Mouse (Mus musculus) limb, embryonic 11.5 days (tissue): Measurements from ENCODE around the gene Phf1. TPM values are rescaled to one million over a fixed set of nuclear protein-coding genes. Genes with fewer than 3 reads are reported as not detected.
A peak's percentile ranks its signal among the peaks of the same experiment; 100 is the strongest.

Experiments
- ATAC-seq: fragments of 200-750 bp; cut with Nextera tagmentation; 2 replicates; pipeline ENCODE4 v1.8.0; 2017; ENCODE audit warnings: low read depth; ENCODE audit not compliant: insufficient number of reproducible peaks, low FRiP score, low TSS enrichment
- DNase-seq: peaks from one replicate; pipeline ENCODE4 v3.0.0-alpha.2; 2015; ENCODE audit warnings: low spot score
- H3K27ac ChIP-seq: fragments of 300-500 bp; sonication (generic); replicated peaks from 2 replicates; pipeline ENCODE4 v1.5.1; 2014; ENCODE audit warnings: low read depth, mild to moderate bottlenecking, low read length
- H3K27me3 ChIP-seq: fragments of 300-500 bp; sonication (generic); 2 replicates; pipeline ENCODE4 v1.6.1; 2014; ENCODE audit warnings: mild to moderate bottlenecking, low read length, mixed read lengths; ENCODE audit not compliant: control insufficient read depth, insufficient read depth
- H3K36me3 ChIP-seq: fragments of 300-500 bp; sonication (generic); 2 replicates; pipeline ENCODE4 v1.6.1; 2014; ENCODE audit warnings: mild to moderate bottlenecking, low read length, moderate library complexity, mixed read lengths; ENCODE audit not compliant: control insufficient read depth, insufficient read depth
- H3K4me1 ChIP-seq: fragments of 300-500 bp; sonication (generic); 2 replicates; pipeline ENCODE4 v1.6.1; 2014; ENCODE audit warnings: low read length, mixed read lengths; ENCODE audit not compliant: control insufficient read depth, insufficient read depth
- H3K4me2 ChIP-seq: fragments of 300-500 bp; sonication (generic); 2 replicates; pipeline ENCODE4 v1.6.1; 2014; ENCODE audit warnings: low read depth, mild to moderate bottlenecking, moderate library complexity; ENCODE audit not compliant: severe bottlenecking
- H3K4me3 ChIP-seq: fragments of 300-500 bp; sonication (generic); 2 replicates; pipeline ENCODE4 v1.5.1; 2014; ENCODE audit warnings: low read depth, low read length
- H3K9ac ChIP-seq: fragments of 300-500 bp; sonication (generic); 2 replicates; pipeline ENCODE4 v1.6.1; 2014; ENCODE audit warnings: mild to moderate bottlenecking, low read length
- H3K9me3 ChIP-seq: fragments of 300-500 bp; sonication (generic); 2 replicates; pipeline ENCODE4 v1.6.1; 2016; ENCODE audit warnings: low read length; ENCODE audit not compliant: control insufficient read depth
- WGBS: fragments of 180-500 bp; shearing (Covaris S2); extraction: QIAGEN DNeasy Blood & Tissue Kit; methylation state at CpG from one replicate; pipeline ENCODE4 v1.1.7; 2014; 5-methylcytosine and 5-hydroxymethylcytosine counted together
- polyA plus RNA-seq: library from polyadenylated mRNA; unstranded; fragments of >200 nt; fragmentation: Nextera tagmentation; extraction: Ambion mirVana; gene quantifications from 2 replicates; pipeline ENCODE4 v1.2.1, GENCODE M21; 2014

The Phf1 gene
- polyA plus RNA-seq, 1 experiment from 2014 or later, result 4.7 TPM

DNA sequence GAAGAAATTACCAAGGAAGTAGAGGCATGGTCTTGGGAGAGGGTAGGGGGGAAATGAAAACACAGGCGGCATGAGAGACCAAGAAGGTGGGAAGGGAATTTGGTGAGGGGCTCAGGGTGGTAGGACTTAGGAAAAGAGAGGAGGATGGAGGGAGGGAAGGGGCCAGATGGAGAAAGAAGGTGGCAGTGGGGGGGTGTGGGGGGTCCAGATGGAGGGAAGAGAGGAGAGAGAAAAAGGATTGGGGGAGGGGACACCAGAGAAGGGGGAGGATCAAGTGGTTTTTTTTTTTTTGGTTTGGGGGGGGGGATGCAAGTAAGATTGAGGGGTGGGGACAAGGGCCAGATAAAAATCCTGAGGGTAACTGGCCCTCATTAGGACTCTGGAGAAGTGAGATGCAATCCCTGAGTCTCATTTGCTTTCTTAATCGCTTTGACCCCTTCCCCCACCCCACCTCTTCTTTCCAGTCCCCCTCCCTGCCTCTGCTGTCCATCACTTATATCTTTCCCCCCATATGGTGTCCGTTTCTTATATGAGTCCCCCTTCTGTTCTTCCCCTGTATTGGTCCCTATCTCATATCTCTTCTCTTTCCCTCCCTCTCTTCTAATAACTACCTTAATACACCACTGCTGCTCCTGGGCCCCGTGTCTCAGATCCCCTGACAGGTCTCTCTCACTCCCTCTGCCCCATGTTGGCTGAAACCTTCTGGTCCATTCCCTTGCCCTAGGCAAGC, 9.2 kb downstream of the Phf1 start:
- 12% methylated on average over 4 of the region's 4 CpGs for WGBS
- Histone ChIP-seq H3K4me3 (peak overlapping the region; percentile 47), H3K9me3 (no peaks in the 10 kb centered on the region), H3K4me2 (peak overlapping the region; percentile 64), H3K27ac (no peak overlapping the region; the same call in 1 of the 2 replicates), H3K27me3 (no peaks in the 10 kb centered on the region), H3K36me3 (no peaks in the 10 kb centered on the region), H3K9ac (peak overlapping the region; percentile 43), H3K4me1 (peaks cover 28% of the 10 kb centered on the region)
- no peak for DNase-seq
- no peak for ATAC-seq

DNA sequence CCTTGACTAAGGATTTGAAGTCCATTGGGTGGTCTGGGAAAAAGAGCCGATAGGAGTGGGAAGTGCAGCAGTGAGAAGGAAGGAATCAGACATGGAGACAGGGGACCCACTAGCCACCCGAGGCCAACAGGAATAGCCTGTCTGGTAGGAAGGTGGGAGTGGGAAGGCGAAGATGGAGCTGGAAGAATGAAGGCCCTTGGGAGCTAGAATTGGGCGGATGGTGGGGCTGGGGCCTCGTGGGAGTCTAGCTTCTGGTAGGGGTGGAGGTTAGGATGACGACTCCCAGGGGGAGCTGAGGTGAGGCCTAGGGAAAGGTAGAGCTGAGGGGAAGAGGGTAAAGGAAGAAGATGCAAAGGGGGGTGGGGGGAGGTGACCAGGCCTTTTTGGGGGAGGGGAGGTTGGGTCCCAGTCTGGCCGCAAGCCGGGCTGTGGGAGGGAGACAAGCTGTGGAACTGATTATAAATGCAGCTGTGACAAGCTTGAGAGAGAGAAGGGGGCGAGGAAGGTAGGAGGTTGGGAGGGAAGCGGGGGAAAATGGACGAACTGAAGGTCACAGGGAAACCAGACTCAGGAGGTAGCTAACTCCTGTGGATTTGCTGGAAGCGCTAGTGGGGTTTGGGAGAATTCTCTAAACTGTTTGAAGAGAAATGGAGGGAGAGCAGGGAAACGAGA, 13.1 kb downstream of the Phf1 start:
- no peaks in the 10 kb centered on the region for H3K36me3 ChIP-seq
- WGBS, result 26% methylated on average over 13 of the region's 13 CpGs
- no peak for ATAC-seq

DNA sequence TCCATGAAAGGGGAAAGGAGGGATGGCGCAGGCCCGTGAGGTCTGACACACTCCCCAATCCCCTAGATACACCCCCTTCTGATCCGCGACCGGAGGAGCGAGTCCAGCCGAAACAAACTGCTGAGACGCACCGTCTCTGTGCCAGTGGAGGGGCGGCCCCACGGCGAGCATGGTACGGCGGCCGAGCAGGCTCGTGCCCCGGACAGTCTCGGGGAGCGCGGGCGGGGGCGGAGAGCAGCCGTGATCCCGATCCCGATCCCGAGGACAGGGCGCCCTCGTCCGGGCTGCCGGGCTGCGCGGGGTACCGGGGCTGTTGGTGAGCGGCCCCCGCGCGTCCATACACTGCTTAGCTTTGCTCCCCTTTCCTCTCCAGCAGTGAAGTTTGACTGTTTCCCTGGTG, 13.7 kb downstream of the Phf1 start:
- Histone ChIP-seq H3K4me3 (peak overlapping the region; percentile 43), H3K27me3 (no peaks in the 10 kb centered on the region), H3K27ac (peak overlapping the region; percentile 22; the same call in 1 of the 2 replicates), H3K4me2 (peak overlapping the region; percentile 80), H3K9me3 (no peaks in the 10 kb centered on the region), H3K36me3 (no peaks in the 10 kb centered on the region), H3K9ac (peak overlapping the region; percentile 57), H3K4me1 (peaks cover 38% of the 10 kb centered on the region)
- WGBS, result under 1% methylated on average over 36 of the region's 37 CpGs
- DNase-seq (peak; percentile 74), ATAC-seq (peak; percentile 18; the same call in 1 of the 2 replicates)

More for the DNA sequence above, 13.1 kb downstream of the Phf1 start:
- peaks cover 36% of the 10 kb centered on the region for H3K4me1 ChIP-seq
- no peaks in the 10 kb centered on the region for H3K9me3 ChIP-seq
- H3K9ac ChIP-seq, result peak overlapping the region; percentile 57
- peak overlapping the region; percentile 80 for H3K4me2 ChIP-seq
- DNase-seq, result peak; percentile 34
- H3K27ac ChIP-seq, result peak overlapping the region; percentile 22; the same call in 1 of the 2 replicates
- H3K27me3 ChIP-seq, result no peaks in the 10 kb centered on the region
- peak overlapping the region; percentile 43 for H3K4me3 ChIP-seq

DNA sequence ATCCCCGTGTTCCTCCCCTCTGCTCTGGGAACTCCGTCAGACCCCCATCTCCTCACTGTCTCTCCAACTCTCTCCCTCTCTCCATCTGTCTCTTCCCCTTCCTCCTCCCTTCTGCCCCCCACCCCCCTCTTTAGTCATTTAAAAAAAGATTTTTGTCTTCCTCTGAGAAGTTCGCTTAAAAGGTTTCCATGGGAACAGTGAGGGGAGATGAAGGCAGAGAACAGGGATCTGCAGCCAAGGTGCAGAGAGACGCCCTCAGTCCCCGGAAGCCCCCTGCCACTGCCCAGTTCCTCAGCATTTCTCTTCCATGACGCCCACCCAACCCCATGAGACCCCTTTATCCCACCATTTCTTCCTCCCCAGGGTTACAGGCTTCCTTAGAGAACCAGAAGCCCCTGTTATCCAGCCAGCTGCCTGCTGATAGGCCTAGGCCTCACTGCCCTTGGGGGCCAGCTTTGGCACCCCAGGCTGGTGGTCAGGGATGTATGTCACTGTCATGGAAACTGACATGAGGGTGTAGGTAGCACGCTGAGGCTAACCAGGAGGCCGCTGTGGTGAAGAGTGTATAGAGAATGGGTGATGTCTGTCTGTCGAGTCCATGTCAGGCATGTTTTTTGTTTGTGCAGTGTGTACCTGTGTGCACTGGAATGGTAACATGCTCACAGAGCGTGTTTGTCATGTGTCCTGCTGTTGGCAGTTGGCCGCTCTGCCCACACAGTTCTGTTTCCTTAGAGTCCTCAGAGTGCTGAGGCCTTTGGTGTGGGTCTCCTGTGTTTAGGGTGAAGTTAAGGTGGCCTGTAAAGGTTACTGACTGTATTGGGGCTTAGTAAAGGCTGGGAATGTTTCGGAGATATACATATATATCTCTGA, 14.6 kb downstream of the Phf1 start:
- H3K27me3 ChIP-seq, result no peaks in the 10 kb centered on the region
- DNase-seq (no peak), ATAC-seq (no peak)
- 0 out of 2 replicates have a peak overlapping the region, but pooled peaks have one; percentile 43 for H3K4me3 ChIP-seq
- no peaks in the 10 kb centered on the region for H3K36me3 ChIP-seq
- no peaks in the 10 kb centered on the region for H3K9me3 ChIP-seq
- peak overlapping the region; percentile 80; the same call in 1 of the 2 replicates for H3K4me2 ChIP-seq
- 42% methylated on average over 12 of the region's 12 CpGs for WGBS
- H3K27ac ChIP-seq, result no peak overlapping the region; the same call in 1 of the 2 replicates
- peaks cover 44% of the 10 kb centered on the region for H3K4me1 ChIP-seq
- no peak overlapping the region for H3K9ac ChIP-seq

DNA sequence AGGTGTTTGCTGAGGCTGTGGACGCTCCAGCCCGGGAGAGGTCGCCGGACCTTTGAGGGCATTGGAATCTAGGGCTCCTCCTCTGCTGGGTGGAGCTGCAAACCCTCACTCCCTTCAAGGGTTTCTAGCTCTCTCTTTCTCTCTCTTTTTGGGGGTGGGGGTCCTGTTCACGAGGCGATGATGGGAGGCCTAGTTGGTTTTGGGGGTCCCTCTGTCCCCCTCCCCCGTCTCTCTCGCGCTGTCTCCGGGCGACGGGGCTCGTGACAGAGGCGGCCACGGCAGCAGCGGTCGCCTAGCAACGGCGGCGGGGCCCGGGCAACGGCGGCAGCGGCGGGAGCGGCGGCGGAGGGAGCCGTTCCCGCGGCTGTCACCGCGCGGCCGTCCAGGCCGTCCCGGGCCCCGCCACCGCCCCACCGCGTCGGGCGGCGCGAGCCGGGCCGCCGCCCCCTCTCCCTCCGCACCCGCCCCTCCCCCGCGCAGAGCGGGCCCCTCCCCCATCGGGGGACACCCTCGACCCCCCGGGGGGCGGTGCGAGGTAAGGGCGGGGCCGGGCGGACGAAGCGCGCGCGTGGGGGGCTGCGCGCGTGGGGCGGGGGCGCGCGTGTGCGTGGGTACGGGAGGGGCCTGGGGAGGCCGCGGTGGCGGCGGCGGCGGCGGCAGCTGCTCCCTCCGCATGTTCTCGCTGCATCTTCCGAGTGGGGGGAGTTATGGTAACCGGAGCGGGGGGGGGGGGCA, 15.6 kb downstream of the Phf1 start:
- H3K27me3 ChIP-seq, result no peaks in the 10 kb centered on the region
- peak; percentile 63 for DNase-seq
- H3K9ac ChIP-seq, result peak overlapping the region; percentile 82
- no peaks in the 10 kb centered on the region for H3K9me3 ChIP-seq
- no peak for ATAC-seq
- 0% methylated on average over 31 of the region's 87 CpGs for WGBS
- H3K36me3 ChIP-seq, result no peaks in the 10 kb centered on the region
- H3K4me2 ChIP-seq, result peak overlapping the region; percentile 98
- H3K27ac ChIP-seq, result peak overlapping the region; percentile 77
- H3K4me1 ChIP-seq, result peaks cover 54% of the 10 kb centered on the region
- H3K4me3 ChIP-seq, result peak overlapping the region; percentile 59

DNA sequence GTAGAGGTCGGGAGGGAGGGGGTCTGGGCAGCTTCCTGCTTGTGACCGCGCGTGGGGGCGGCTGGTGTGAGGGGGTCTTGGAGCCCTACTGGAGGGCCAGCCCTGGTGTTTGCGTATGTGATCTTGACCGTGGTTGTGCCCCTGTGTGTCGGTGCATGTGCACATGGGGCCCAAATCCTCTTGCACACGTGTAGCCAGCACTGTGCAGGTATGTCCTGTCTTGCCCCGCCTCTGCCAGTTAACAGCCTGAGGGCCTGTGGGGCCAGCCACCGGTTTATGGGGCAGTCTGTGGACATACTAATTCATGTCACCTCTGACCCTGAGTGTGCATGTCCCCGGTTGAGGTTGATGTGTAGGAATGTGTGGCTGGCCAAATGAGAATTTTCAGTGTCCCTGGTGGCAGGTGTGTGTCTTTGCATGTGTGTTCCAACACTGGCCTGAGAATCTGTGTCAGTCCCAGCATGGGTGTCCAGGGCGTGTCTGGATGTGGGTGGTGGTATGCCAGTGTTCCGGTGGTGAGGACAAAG, 16.3 kb downstream of the Phf1 start:
- peak overlapping the region; percentile 98 for H3K4me2 ChIP-seq
- peak overlapping the region; percentile 77 for H3K27ac ChIP-seq
- no peak for ATAC-seq

DNA sequence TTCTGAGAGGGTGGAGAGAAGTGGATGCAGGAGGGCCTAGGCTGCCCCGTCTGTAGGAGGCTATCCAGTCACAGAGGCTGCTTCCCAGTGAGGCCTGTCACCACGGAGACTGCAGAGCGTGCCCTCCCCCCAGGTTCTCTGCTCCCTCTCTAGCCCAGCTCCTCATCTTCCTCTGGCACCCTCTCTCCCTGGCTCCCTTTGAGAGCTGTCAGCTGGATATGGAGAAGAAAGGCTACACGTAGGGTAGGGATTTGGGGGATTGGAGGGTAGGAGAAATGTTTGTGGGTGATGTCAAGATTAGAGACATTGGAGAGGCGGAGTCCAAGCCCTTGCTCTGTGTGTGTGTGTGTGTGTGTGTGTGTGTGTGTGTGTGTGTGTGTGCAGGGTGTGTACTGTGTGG, 17.0 kb downstream of the Phf1 start:
- H3K9me3 ChIP-seq, result no peaks in the 10 kb centered on the region
- H3K4me1 ChIP-seq, result peaks cover 59% of the 10 kb centered on the region
- no peaks in the 10 kb centered on the region; the same call in 1 of the 2 replicates for H3K36me3 ChIP-seq
- WGBS, result 40% methylated on average over 5 of the region's 5 CpGs
- no peak overlapping the region for H3K27ac ChIP-seq
- H3K27me3 ChIP-seq, result no peaks in the 10 kb centered on the region
- DNase-seq (no peak), ATAC-seq (no peak)
- H3K4me2 ChIP-seq, result peak overlapping the region; percentile 98; the same call in 1 of the 2 replicates
- no peak overlapping the region for H3K9ac ChIP-seq
- no peak overlapping the region for H3K4me3 ChIP-seq

More for the DNA sequence above, 16.3 kb downstream of the Phf1 start:
- Histone ChIP-seq H3K9ac (peak overlapping the region; percentile 82), H3K4me1 (peaks cover 59% of the 10 kb centered on the region), H3K36me3 (no peaks in the 10 kb centered on the region), H3K4me3 (peak overlapping the region; percentile 59), H3K27me3 (no peaks in the 10 kb centered on the region), H3K9me3 (no peaks in the 10 kb centered on the region)
- WGBS, result 6% methylated on average over 13 of the region's 14 CpGs
- DNase-seq, result peak; percentile 60
